Mouse (Mus musculus) embryonic fibroblast, embryonic 13.5 days (primary cell): ENCODE results near the gene Rnf224. TPM values are rescaled to one million over a fixed set of nuclear protein-coding genes. Genes with fewer than 3 reads are reported as not detected.

Experiments used
- H3K27ac ChIP-seq: 2 replicates; pipeline ENCODE4 v1.5.1; 2012; ENCODE audit warnings: low read length, control low read depth, inconsistent platforms; ENCODE audit not compliant: insufficient read depth
- H3K4me1 ChIP-seq: 2 replicates; pipeline ENCODE4 v1.6.1; 2011; ENCODE audit warnings: low read length; ENCODE audit not compliant: control insufficient read depth, insufficient read depth
- H3K4me3 ChIP-seq: 2 replicates; pipeline ENCODE4 v1.5.1; 2011; ENCODE audit warnings: mild to moderate bottlenecking, control low read depth, low read length; ENCODE audit not compliant: insufficient read depth
- CTCF ChIP-seq: IDR thresholded peaks from 2 replicates; pipeline ENCODE4 v1.5.1; 2011; ENCODE audit warnings: mild to moderate bottlenecking, control low read depth, low read length, moderate library complexity, borderline replicate concordance; ENCODE audit not compliant: insufficient read depth
- POLR2A ChIP-seq: IDR thresholded peaks from 2 replicates; pipeline ENCODE4 v1.6.1; 2011; ENCODE audit warnings: low read depth, mild to moderate bottlenecking, control low read depth, low read length, moderate library complexity
- polyA plus RNA-seq: library from polyadenylated mRNA; stranded (reverse); fragments of >200 nt; gene quantifications from 2 replicates; pipeline ENCODE4 v1.2.4, GENCODE M21; 2011; ENCODE audit warnings: low read depth; ENCODE audit not compliant: missing spikeins, insufficient read length

Rnf224 gene
- polyA plus RNA-seq, 1 experiment: not detected

GRCm38 (mm10) chr2:25217666-25218065, 18.9 kb downstream of the Rnf224 start:
- no peak overlapping the region for H3K27ac ChIP-seq
- no peak for TF ChIP-seq CTCF
- TF ChIP-seq POLR2A: no peak
- no peaks in the 10 kb centered on the region for H3K4me1 ChIP-seq
- H3K4me3 ChIP-seq: no peak overlapping the region

GRCm38 (mm10) chr2:25214444-25214843, 22.1 kb downstream of the Rnf224 start, which contains the start of gene Stpg3:
Gene Stpg3, minus strand, starts transcription at chr2:25214637.
- no peak within 1 kb of the TSS for H3K4me3 ChIP-seq
- H3K27ac ChIP-seq: no peak within 1 kb of the TSS
- TF ChIP-seq POLR2A: no peak
- no peak for TF ChIP-seq CTCF
- no peaks in the 10 kb centered on the region for H3K4me1 ChIP-seq

GRCm38 (mm10) chr2:25213266-25213865, 23.2 kb downstream of the Rnf224 start:
- no peak for TF ChIP-seq POLR2A
- TF ChIP-seq CTCF: no peak
- H3K4me3 ChIP-seq: no peak overlapping the region
- H3K27ac ChIP-seq: no peak overlapping the region
- no peaks in the 10 kb centered on the region for H3K4me1 ChIP-seq

GRCm38 (mm10) chr2:25211121-25211670, 25.4 kb downstream of the Rnf224 start, which contains the start of gene Nelfb:
Gene Nelfb, minus strand, starts transcription at chr2:25211489.
- Histone ChIP-seq H3K4me3 (peak within 1 kb of the TSS; percentile 81), H3K4me1 (no peaks in the 10 kb centered on the region), H3K27ac (peak within 1 kb of the TSS; percentile 31; the same call in 1 of the 2 replicates)
- TF ChIP-seq CTCF (no peak), POLR2A (peak; percentile 83)

- Histone ChIP-seq H3K4me3 (peak overlapping the region; percentile 81), H3K4me1 (no peaks in the 10 kb centered on the region), H3K27ac (peak overlapping the region; percentile 31; the same call in 1 of the 2 replicates)
- no peak for TF ChIP-seq CTCF
- TF ChIP-seq POLR2A: no peak
These were observed 25.9 kb downstream of the Rnf224 start for GRCm38 (mm10) chr2:25210686-25211085.

- no peak overlapping the region for H3K27ac ChIP-seq
- H3K4me1 ChIP-seq: no peaks in the 10 kb centered on the region
- H3K4me3 ChIP-seq: no peak overlapping the region
- TF ChIP-seq CTCF (no peak), POLR2A (no peak)
These were observed 29.0 kb downstream of the Rnf224 start for GRCm38 (mm10) chr2:25207593-25207992.

- no peak overlapping the region for H3K4me3 ChIP-seq
- H3K27ac ChIP-seq: no peak overlapping the region
- peaks cover 6% of the 10 kb centered on the region for H3K4me1 ChIP-seq
- TF ChIP-seq CTCF: no peak
- no peak for TF ChIP-seq POLR2A
These were observed 32.9 kb downstream of the Rnf224 start for GRCm38 (mm10) chr2:25203631-25204214.

- Histone ChIP-seq H3K27ac (no peak overlapping the region), H3K4me3 (no peak overlapping the region), H3K4me1 (peaks cover 6% of the 10 kb centered on the region)
- TF ChIP-seq CTCF: no peak
- TF ChIP-seq POLR2A: no peak
These were observed 36.0 kb downstream of the Rnf224 start for GRCm38 (mm10) chr2:25200631-25201030.

GRCm38 (mm10) chr2:25197946-25198345, 38.6 kb downstream of the Rnf224 start:
- no peak overlapping the region for H3K4me3 ChIP-seq
- H3K27ac ChIP-seq: no peak overlapping the region
- peaks cover 18% of the 10 kb centered on the region for H3K4me1 ChIP-seq
- no peak for TF ChIP-seq CTCF
- no peak for TF ChIP-seq POLR2A

- TF ChIP-seq POLR2A: no peak
- TF ChIP-seq CTCF: no peak
- Histone ChIP-seq H3K4me3 (no peak overlapping the region), H3K27ac (peak overlapping the region; percentile 53), H3K4me1 (peaks cover 18% of the 10 kb centered on the region)
These were observed 39.4 kb downstream of the Rnf224 start for GRCm38 (mm10) chr2:25197191-25197590.
